Mouse (Mus musculus): ENCODE results near the gene Pacs1.

GRCm38 (mm10) chr19:5232696-5233095 lies 40.2 kb downstream of the Pacs1 start:
- TF ChIP-seq ZNF384 (IDR thresholded peaks at IDR 0.05; ENCODE audit: low read depth, low read length): 0 out of 2 replicates have a peak, but pooled peaks have one; percentile 23
- TF ChIP-seq ZC3H11A (IDR thresholded peaks at IDR 0.05; ENCODE audit: borderline replicate concordance, low read depth, low read length): no peak
